Mouse (Mus musculus) hindbrain, embryonic 16.5 days (tissue): ENCODE measurements around the gene Lcn10. TPM values are rescaled to one million over a fixed set of nuclear protein-coding genes. Genes with fewer than 3 reads are reported as not detected.

Source experiments
- ATAC-seq: fragments of 200-750 bp; cut with Nextera tagmentation; 2 replicates; pipeline ENCODE4 v1.8.0; 2017; ENCODE audit warnings: moderate TSS enrichment, moderate library complexity
- H3K27ac ChIP-seq: fragments of 300-500 bp; sonication (generic); 2 replicates; pipeline ENCODE4 v1.5.1; 2014; ENCODE audit warnings: low read depth, mild to moderate bottlenecking, control low read depth, low read length, moderate library complexity
- H3K27me3 ChIP-seq: fragments of 300-500 bp; sonication (generic); replicated peaks from 2 replicates; pipeline ENCODE4 v1.6.1; 2014; ENCODE audit warnings: low read length; ENCODE audit not compliant: control insufficient read depth, insufficient read depth
- H3K36me3 ChIP-seq: fragments of 300-500 bp; sonication (generic); 2 replicates; pipeline ENCODE4 v1.6.1; 2014; ENCODE audit warnings: mild to moderate bottlenecking, low read length, moderate library complexity, mixed read lengths; ENCODE audit not compliant: control insufficient read depth, insufficient read depth
- H3K4me1 ChIP-seq: fragments of 300-500 bp; sonication (generic); 2 replicates; pipeline ENCODE4 v1.6.1; 2014; ENCODE audit warnings: low read depth, low read length; ENCODE audit not compliant: control insufficient read depth, insufficient read depth
- H3K4me2 ChIP-seq: fragments of 300-500 bp; sonication (generic); 2 replicates; pipeline ENCODE4 v1.6.1; 2014; ENCODE audit warnings: mild to moderate bottlenecking, low read length, control low read depth, moderate library complexity
- H3K4me3 ChIP-seq: fragments of 300-500 bp; sonication (generic); 2 replicates; pipeline ENCODE4 v1.5.1; 2014; ENCODE audit warnings: mild to moderate bottlenecking, low read length, control low read depth, moderate library complexity
- H3K9ac ChIP-seq: fragments of 300-500 bp; sonication (generic); 2 replicates; pipeline ENCODE4 v1.6.1; 2014; ENCODE audit warnings: low read depth, mild to moderate bottlenecking, control low read depth, low read length, moderate library complexity
- H3K9me3 ChIP-seq: fragments of 300-500 bp; sonication (generic); 2 replicates; pipeline ENCODE4 v1.6.1; 2014; ENCODE audit warnings: mild to moderate bottlenecking, low read length, moderate library complexity; ENCODE audit not compliant: control insufficient read depth
- WGBS: fragments of 180-500 bp; shearing (Covaris S2); extraction: QIAGEN DNeasy Blood & Tissue Kit; methylation state at CpG from one replicate; pipeline ENCODE4 v1.1.7; 2014; 5-methylcytosine and 5-hydroxymethylcytosine counted together
- polyA plus RNA-seq: library from polyadenylated mRNA; unstranded; fragments of >200 nt; fragmentation: Nextera tagmentation; extraction: Ambion mirVana; gene quantifications from 2 replicates; pipeline ENCODE4 v1.2.1, GENCODE M21; 2015

Gene Lcn10
- polyA plus RNA-seq = not detected in 2 replicates

DNA sequence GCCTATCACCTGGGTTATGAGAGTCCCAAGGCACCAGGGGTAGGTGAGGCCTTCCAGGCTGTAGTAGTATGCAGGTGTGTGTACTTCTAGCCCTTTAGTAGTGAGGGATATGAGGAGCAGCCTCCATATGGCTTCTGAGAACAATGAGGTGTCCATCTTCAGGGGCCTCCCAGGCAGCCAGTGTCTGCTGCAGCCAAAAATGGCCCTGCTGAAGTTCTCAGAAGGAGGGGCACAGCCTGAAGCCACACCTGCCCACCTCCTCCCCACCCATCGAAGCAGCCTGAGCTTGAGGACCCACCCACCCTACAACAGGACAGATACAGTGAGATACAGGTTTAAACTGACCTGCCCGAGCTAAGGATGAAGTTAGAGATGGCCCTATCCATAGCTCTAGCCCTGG, at the start of gene Lcn10:
Lcn10 (plus strand) TSS at position 301 of the 400 bp plus-strand sequence.
- Histone ChIP-seq H3K27me3 (no peaks in the 10 kb centered on the region), H3K9me3 (no peaks in the 10 kb centered on the region), H3K36me3 (no peaks in the 10 kb centered on the region), H3K27ac (no peak within 1 kb of the TSS), H3K4me3 (no peak within 1 kb of the TSS), H3K9ac (no peak within 1 kb of the TSS), H3K4me2 (no peak within 1 kb of the TSS), H3K4me1 (no peaks in the 10 kb centered on the region)
- 69% methylated on average over 2 of the region's 2 CpGs for WGBS
- no peak for ATAC-seq

- Histone ChIP-seq H3K4me1 (no peaks in the 10 kb centered on the region), H3K4me3 (no peak overlapping the region), H3K4me2 (no peak overlapping the region), H3K9ac (no peak overlapping the region), H3K36me3 (no peaks in the 10 kb centered on the region), H3K9me3 (no peaks in the 10 kb centered on the region), H3K27ac (no peak overlapping the region), H3K27me3 (no peaks in the 10 kb centered on the region)
- no peak for ATAC-seq
- WGBS = 86% methylated on average over 3 of the region's 3 CpGs
Measured at GRCm38 (mm10) chr2:25633616-25634015, 48.9 kb upstream of the Lcn10 start.

DNA sequence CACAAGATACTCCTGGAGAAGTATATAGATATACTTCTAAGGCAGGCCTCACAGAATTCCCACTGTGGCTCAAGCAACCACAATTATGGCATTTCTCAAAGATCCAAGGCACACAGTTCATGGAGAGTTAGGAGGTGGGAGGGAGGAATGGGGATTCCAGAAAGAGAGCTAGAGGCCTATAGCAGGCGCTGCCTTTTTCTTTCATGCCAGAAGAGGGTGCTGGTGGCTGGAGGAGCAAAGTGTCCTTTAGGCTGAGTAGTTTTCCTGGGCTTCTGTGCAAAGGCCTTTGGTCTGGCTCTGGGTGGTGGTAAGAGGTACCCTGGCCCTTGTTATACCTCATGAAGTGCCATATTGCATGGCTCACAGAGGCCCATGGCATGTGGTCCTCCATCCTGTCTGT, 48.5 kb upstream of the Lcn10 start:
- Histone ChIP-seq H3K9me3 (no peaks in the 10 kb centered on the region), H3K27ac (no peak overlapping the region), H3K36me3 (no peaks in the 10 kb centered on the region), H3K4me3 (no peak overlapping the region), H3K27me3 (no peaks in the 10 kb centered on the region), H3K4me1 (no peaks in the 10 kb centered on the region), H3K4me2 (no peak overlapping the region), H3K9ac (no peak overlapping the region)
- ATAC-seq = no peak
- 43% methylated on average over 1 of the region's 1 CpGs for WGBS

GRCm38 (mm10) chr2:25639890-25640289, 42.6 kb upstream of the Lcn10 start:
- no peaks in the 10 kb centered on the region for H3K27me3 ChIP-seq
- H3K4me3 ChIP-seq = no peak overlapping the region
- no peak overlapping the region for H3K9ac ChIP-seq
- WGBS = 16% methylated on average over 6 of the region's 6 CpGs
- ATAC-seq = no peak
- no peaks in the 10 kb centered on the region for H3K9me3 ChIP-seq
- no peaks in the 10 kb centered on the region for H3K4me1 ChIP-seq
- no peaks in the 10 kb centered on the region for H3K36me3 ChIP-seq
- H3K4me2 ChIP-seq = no peak overlapping the region
- H3K27ac ChIP-seq = no peak overlapping the region

- Histone ChIP-seq H3K4me3 (no peak within 1 kb of the TSS), H3K36me3 (no peaks in the 10 kb centered on the region), H3K9me3 (no peaks in the 10 kb centered on the region), H3K4me2 (no peak within 1 kb of the TSS), H3K4me1 (no peaks in the 10 kb centered on the region), H3K27ac (no peak within 1 kb of the TSS), H3K9ac (no peak within 1 kb of the TSS), H3K27me3 (no peaks in the 10 kb centered on the region)
- WGBS = 82% methylated on average over 2 of the region's 2 CpGs
- ATAC-seq = no peak
Measured at GRCm38 (mm10) chr2:25652902-25653301, 29.6 kb upstream of the Lcn10 start, which contains the start of gene Lcn8. Lcn8 (plus strand) TSS chr2:25653120.

GRCm38 (mm10) chr2:25654502-25654901, 28.0 kb upstream of the Lcn10 start:
- Histone ChIP-seq H3K4me1 (no peaks in the 10 kb centered on the region), H3K27ac (no peak overlapping the region), H3K9ac (no peak overlapping the region), H3K4me3 (no peak overlapping the region), H3K27me3 (no peaks in the 10 kb centered on the region), H3K36me3 (no peaks in the 10 kb centered on the region), H3K9me3 (no peaks in the 10 kb centered on the region), H3K4me2 (no peak overlapping the region)
- 62% methylated on average over 1 of the region's 1 CpGs for WGBS
- ATAC-seq = no peak

DNA sequence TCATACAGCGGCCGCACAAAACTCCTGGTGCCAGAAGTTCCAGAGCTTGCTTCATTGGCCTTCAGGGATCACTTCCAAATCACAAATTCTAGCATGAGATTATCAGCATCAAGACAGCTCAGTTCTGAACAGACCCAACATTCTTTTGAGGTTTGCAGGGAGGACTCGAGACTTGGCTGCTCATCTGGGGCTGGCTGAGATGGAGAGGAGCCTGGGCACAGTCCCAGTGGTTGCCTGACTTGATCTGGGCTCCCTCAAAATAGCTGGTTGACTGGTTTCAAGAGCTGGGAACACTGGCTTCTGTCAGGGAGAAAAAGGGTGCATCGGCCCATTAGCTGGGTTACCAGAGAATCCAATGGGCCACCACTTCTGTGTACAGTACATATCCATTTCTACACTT, 25.8 kb upstream of the Lcn10 start:
- Histone ChIP-seq H3K4me2 (no peak overlapping the region), H3K9ac (no peak overlapping the region), H3K9me3 (no peaks in the 10 kb centered on the region), H3K4me3 (no peak overlapping the region), H3K4me1 (no peaks in the 10 kb centered on the region), H3K27me3 (no peaks in the 10 kb centered on the region), H3K27ac (no peak overlapping the region), H3K36me3 (no peaks in the 10 kb centered on the region)
- ATAC-seq = no peak
- WGBS = 83% methylated on average over 4 of the region's 4 CpGs

DNA sequence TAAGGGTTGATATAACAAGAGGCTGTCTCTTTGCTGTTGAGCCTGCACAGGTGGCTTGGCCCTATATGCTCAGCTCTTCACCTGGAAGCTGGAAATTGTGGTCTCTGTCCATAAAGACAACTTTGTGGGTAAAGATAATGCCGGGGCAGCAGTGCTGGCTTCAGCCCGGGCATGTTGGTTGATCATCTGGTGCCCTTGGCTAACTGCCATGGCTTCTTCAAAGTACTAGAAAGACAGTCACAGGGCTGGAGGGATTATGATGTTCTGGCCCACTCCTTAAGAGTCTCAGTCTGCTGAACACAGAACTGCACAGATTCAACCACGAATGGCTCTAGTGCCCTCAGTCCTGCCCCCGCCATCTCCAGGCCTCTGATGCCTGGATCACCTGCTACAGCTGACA, 25.3 kb upstream of the Lcn10 start:
- H3K9me3 ChIP-seq = no peaks in the 10 kb centered on the region
- no peak overlapping the region for H3K27ac ChIP-seq
- no peaks in the 10 kb centered on the region for H3K36me3 ChIP-seq
- no peaks in the 10 kb centered on the region for H3K4me1 ChIP-seq
- no peak overlapping the region for H3K9ac ChIP-seq
- WGBS = 77% methylated on average over 4 of the region's 4 CpGs
- no peak overlapping the region for H3K4me2 ChIP-seq
- H3K4me3 ChIP-seq = no peak overlapping the region
- no peaks in the 10 kb centered on the region for H3K27me3 ChIP-seq
- no peak for ATAC-seq

GRCm38 (mm10) chr2:25657652-25658051, 24.9 kb upstream of the Lcn10 start, which contains the start of gene Lcn5:
Lcn5 (plus strand) TSS chr2:25657952.
- no peak within 1 kb of the TSS for H3K4me3 ChIP-seq
- no peaks in the 10 kb centered on the region for H3K4me1 ChIP-seq
- no peak within 1 kb of the TSS for H3K27ac ChIP-seq
- no peaks in the 10 kb centered on the region for H3K27me3 ChIP-seq
- H3K9me3 ChIP-seq = no peaks in the 10 kb centered on the region
- no peak for ATAC-seq
- no peak within 1 kb of the TSS for H3K4me2 ChIP-seq
- H3K9ac ChIP-seq = no peak within 1 kb of the TSS
- H3K36me3 ChIP-seq = no peaks in the 10 kb centered on the region

DNA sequence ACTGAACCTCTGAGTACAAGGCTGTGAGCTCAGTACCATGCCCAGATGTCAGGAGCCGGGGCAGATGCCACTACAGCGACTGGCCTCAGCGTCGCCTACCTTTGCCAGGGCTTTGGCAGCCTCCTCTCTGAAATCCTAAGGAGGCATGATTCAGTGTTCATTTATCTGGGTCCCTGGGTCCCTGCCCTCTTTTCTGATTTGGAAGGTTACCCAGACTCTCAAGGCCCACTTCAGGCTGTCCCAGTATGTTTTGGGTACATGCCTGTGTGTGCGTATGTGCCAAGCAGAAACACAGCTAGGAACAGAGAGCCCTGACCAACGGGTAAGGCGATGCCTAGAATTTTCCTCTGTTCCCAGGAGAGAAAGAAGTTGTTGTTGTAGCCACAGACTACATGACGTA, 22.2 kb upstream of the Lcn10 start:
- H3K27ac ChIP-seq = no peak overlapping the region
- no peaks in the 10 kb centered on the region for H3K27me3 ChIP-seq
- no peak overlapping the region for H3K4me2 ChIP-seq
- no peaks in the 10 kb centered on the region for H3K36me3 ChIP-seq
- no peak overlapping the region for H3K9ac ChIP-seq
- H3K9me3 ChIP-seq = no peaks in the 10 kb centered on the region
- no peak for ATAC-seq
- 86% methylated on average over 8 of the region's 8 CpGs for WGBS
- no peaks in the 10 kb centered on the region for H3K4me1 ChIP-seq
- no peak overlapping the region for H3K4me3 ChIP-seq
